8 mouse cellular contexts compared by ENCODE assay signal in genomic region chr6:7983646-7983979, GRCm38 (mm10).
DNase-seq lines count a peak whose midpoint lies in the region; ATAC-seq and TF ChIP-seq lines count a peak whose summit lies in the region.

No protein-coding gene starts in this region.

- TF ChIP-seq CTCF in hindbrain, postnatal 0 days (IDR thresholded peaks at IDR 0.05; ENCODE audit: low read depth) = peak; percentile 66

- no peaks in the 10 kb centered on the region for H3K27me3 ChIP-seq in forebrain, embryonic 16.5 days (replicated peaks; ENCODE audit: control insufficient read depth, insufficient read depth, low read length)
- no peaks in the 10 kb centered on the region for H3K27me3 ChIP-seq in hindbrain, postnatal 0 days (ENCODE audit: insufficient read depth, low read length)
- H3K27me3 ChIP-seq in liver, embryonic 15.5 days = no peaks in the 10 kb centered on the region
- H3K27me3 ChIP-seq in neural tube, embryonic 12.5 days (replicated peaks) = no peaks in the 10 kb centered on the region

- H3K4me3 ChIP-seq in forebrain, embryonic 16.5 days (replicated peaks; ENCODE audit: low read length) = peak overlapping the region; percentile 13
- H3K4me3 ChIP-seq in hindbrain, postnatal 0 days (ENCODE audit: low read length) = peak overlapping the region; percentile 21
- peak overlapping the region; percentile 31; the same call in 1 of the 2 replicates for H3K4me3 ChIP-seq in liver, embryonic 15.5 days (replicated peaks)
- no peak overlapping the region for H3K4me3 ChIP-seq in neural tube, embryonic 12.5 days

- no peak overlapping the region for H3K9ac ChIP-seq in forebrain, embryonic 16.5 days (replicated peaks; ENCODE audit: low read depth, low read length)
- H3K9ac ChIP-seq in hindbrain, postnatal 0 days (replicated peaks; ENCODE audit: low read length) = no peak overlapping the region
- no peak overlapping the region for H3K9ac ChIP-seq in liver, embryonic 15.5 days
- no peak overlapping the region for H3K9ac ChIP-seq in neural tube, embryonic 12.5 days

- no peak overlapping the region for H3K27ac ChIP-seq in forebrain, embryonic 16.5 days (ENCODE audit: low read length)
- no peak overlapping the region for H3K27ac ChIP-seq in hindbrain, postnatal 0 days
- H3K27ac ChIP-seq in liver, embryonic 15.5 days (replicated peaks) = no peak overlapping the region
- H3K27ac ChIP-seq in neural tube, embryonic 12.5 days = no peak overlapping the region

- H3K4me1 ChIP-seq in forebrain, embryonic 16.5 days (replicated peaks; ENCODE audit: control insufficient read depth, insufficient read depth, low read length) = no peaks in the 10 kb centered on the region
- H3K4me1 ChIP-seq in hindbrain, postnatal 0 days (ENCODE audit: insufficient read depth, low read length) = no peaks in the 10 kb centered on the region
- H3K4me1 ChIP-seq in liver, embryonic 15.5 days (replicated peaks) = no peaks in the 10 kb centered on the region
- H3K4me1 ChIP-seq in neural tube, embryonic 12.5 days = no peaks in the 10 kb centered on the region

- 42% methylated on average over 7 of the region's 7 CpGs for WGBS in forebrain, embryonic 16.5 days
- 41% methylated on average over 7 of the region's 7 CpGs for WGBS in hindbrain, postnatal 0 days
- 17% methylated on average over 7 of the region's 7 CpGs for WGBS in liver, embryonic 15.5 days (ENCODE audit: insufficient replicate concordance)
- WGBS in neural tube, embryonic 12.5 days = 25% methylated on average over 7 of the region's 7 CpGs

- H3K36me3 ChIP-seq in forebrain, embryonic 16.5 days (ENCODE audit: control insufficient read depth, insufficient read depth) = no peaks in the 10 kb centered on the region
- H3K36me3 ChIP-seq in hindbrain, postnatal 0 days (ENCODE audit: insufficient read depth, low read length) = no peaks in the 10 kb centered on the region
- H3K36me3 ChIP-seq in liver, embryonic 15.5 days (replicated peaks) = no peaks in the 10 kb centered on the region
- no peaks in the 10 kb centered on the region for H3K36me3 ChIP-seq in neural tube, embryonic 12.5 days

- H3K9me3 ChIP-seq in forebrain, embryonic 16.5 days (ENCODE audit: control insufficient read depth, low read length) = no peaks in the 10 kb centered on the region
- H3K9me3 ChIP-seq in hindbrain, postnatal 0 days (ENCODE audit: low read length) = no peaks in the 10 kb centered on the region
- no peaks in the 10 kb centered on the region for H3K9me3 ChIP-seq in liver, embryonic 15.5 days (replicated peaks)
- no peaks in the 10 kb centered on the region for H3K9me3 ChIP-seq in neural tube, embryonic 12.5 days

- H3K4me2 ChIP-seq in forebrain, embryonic 16.5 days (ENCODE audit: low read length) = peak overlapping the region; percentile 41
- H3K4me2 ChIP-seq in hindbrain, postnatal 0 days (ENCODE audit: low read depth, low read length) = peak overlapping the region; percentile 36
- peak overlapping the region; percentile 52 for H3K4me2 ChIP-seq in liver, embryonic 15.5 days
- peak overlapping the region; percentile 31 for H3K4me2 ChIP-seq in neural tube, embryonic 12.5 days (replicated peaks)

- no peak for ATAC-seq in forebrain, embryonic 16.5 days
- ATAC-seq in hindbrain, postnatal 0 days = 0 out of 2 replicates have a peak, but pooled peaks have one; percentile 29
- ATAC-seq in liver, embryonic 15.5 days (ENCODE audit: insufficient read depth) = no peak
- ATAC-seq in neural tube, embryonic 12.5 days (ENCODE audit: low FRiP score, low read depth) = 0 out of 2 replicates have a peak, but pooled peaks have one; percentile 53

- DNase-seq in layer of hippocampus, postnatal 10 days (ENCODE audit: low spot score in 2 of 2) = peak; percentile 41 to 50
- DNase-seq in layer of hippocampus, adult 9-10 months (ENCODE audit: low spot score) = no peak
- DNase-seq in c-Kit-positive CD71-negative TER-119-negative erythroid progenitor cells, embryonic 14.5 days (ENCODE audit: low read depth) = peak; percentile 41
- DNase-seq in hindbrain, postnatal 0 days (ENCODE audit: low spot score) = peak; percentile 52
- peak; percentile 71 to 75 for DNase-seq in thymus, postnatal 36 days

Comparison
In these comparisons a context has a peak if more than half of its experiments do, and no peak if none do; other contexts are left out.
1. ATAC-seq: peak in hindbrain, postnatal 0 days (single experiment) and neural tube, embryonic 12.5 days (single experiment); none in forebrain, embryonic 16.5 days (single experiment) and liver, embryonic 15.5 days (single experiment).
2. Peak in every context shown above with its lines, with median percentiles within 50 percentile points of each other: H3K4me2 ChIP-seq.